Mouse (Mus musculus): Measurements from ENCODE around the gene Fam163b. TPM values are rescaled to one million over a fixed set of nuclear protein-coding genes. Genes with fewer than 3 reads are reported as not detected.

The Fam163b gene
- polyA plus RNA-seq (2015; fragmentation: Nextera tagmentation; extraction: Ambion mirVana): 19.7 and 21.8 TPM in 2 replicates

GRCm38 (mm10) chr2:27141950-27142693, at the start of gene Fam163b:
Gene Fam163b (minus strand): TSS chr2:27142491.

GRCm38 (mm10) chr2:27164796-27165590, 22.7 kb upstream of the Fam163b start, which contains the start of gene Dbh:
Gene Dbh (plus strand): TSS chr2:27165233.

GRCm38 (mm10) chr2:27079152-27079584, 63.1 kb downstream of the Fam163b start, which contains the start of gene Adamtsl2:
Gene Adamtsl2 (plus strand): TSS chr2:27079379.

GRCm38 (mm10) chr2:27071978-27072377, 70.3 kb downstream of the Fam163b start, which contains the start of gene Mymk:
Gene Mymk (minus strand): TSS chr2:27072179.

Other genes starting within 250 kb of the Fam163b start
- 21.4 and 24.1 TPM in 2 replicates for gene Surf6, start 239.6 kb downstream of the Fam163b start, polyA plus RNA-seq (2015; fragmentation: Nextera tagmentation; extraction: Ambion mirVana)
- 87.1 and 97.3 TPM in 2 replicates for gene Med22, start 231.8 kb downstream of the Fam163b start, polyA plus RNA-seq (2015; fragmentation: Nextera tagmentation; extraction: Ambion mirVana)
- 397 and 408 TPM in 2 replicates for gene Rpl7a, start 231.7 kb downstream of the Fam163b start, polyA plus RNA-seq (2015; fragmentation: Nextera tagmentation; extraction: Ambion mirVana)
- 52.4 and 56.1 TPM in 2 replicates for gene Surf2, start 226.1 kb downstream of the Fam163b start, polyA plus RNA-seq (2015; fragmentation: Nextera tagmentation; extraction: Ambion mirVana)
- 119 and 120 TPM in 2 replicates for gene Surf1, start 226.0 kb downstream of the Fam163b start, polyA plus RNA-seq (2015; fragmentation: Nextera tagmentation; extraction: Ambion mirVana)
- 102 and 103 TPM in 2 replicates for gene Surf4, start 208.6 kb downstream of the Fam163b start, polyA plus RNA-seq (2015; fragmentation: Nextera tagmentation; extraction: Ambion mirVana)
- 0.06 and 0.68 TPM in 2 replicates for gene Stkld1, start 208.4 kb downstream of the Fam163b start, polyA plus RNA-seq (2015; fragmentation: Nextera tagmentation; extraction: Ambion mirVana)
- gene Rexo4, start 178.1 kb downstream of the Fam163b start, polyA plus RNA-seq (2015; fragmentation: Nextera tagmentation; extraction: Ambion mirVana): 29.3 and 30.3 TPM in 2 replicates
- gene Adamts13, start 169.1 kb downstream of the Fam163b start, polyA plus RNA-seq (2015; fragmentation: Nextera tagmentation; extraction: Ambion mirVana): 0.05 and 0.59 TPM in 2 replicates
- 85.5 and 93.0 TPM in 2 replicates for gene Cacfd1, start 132.6 kb downstream of the Fam163b start, polyA plus RNA-seq (2015; fragmentation: Nextera tagmentation; extraction: Ambion mirVana)
- 23.8 and 25.0 TPM in 2 replicates for gene Slc2a6, start 114.5 kb downstream of the Fam163b start, polyA plus RNA-seq (2015; fragmentation: Nextera tagmentation; extraction: Ambion mirVana)
- not detected in 2 replicates for gene Mymk, start 70.3 kb downstream of the Fam163b start, polyA plus RNA-seq (2015; fragmentation: Nextera tagmentation; extraction: Ambion mirVana)
- 4.7 and 4.9 TPM in 2 replicates for gene Adamtsl2, start 63.1 kb downstream of the Fam163b start, polyA plus RNA-seq (2015; fragmentation: Nextera tagmentation; extraction: Ambion mirVana)
- gene Dbh, start 22.7 kb upstream of the Fam163b start, polyA plus RNA-seq (2015; fragmentation: Nextera tagmentation; extraction: Ambion mirVana): 0.11 and 0.17 TPM in 2 replicates
- 9.7 and 10.4 TPM in 2 replicates for gene Sardh, start 105.8 kb upstream of the Fam163b start, polyA plus RNA-seq (2015; fragmentation: Nextera tagmentation; extraction: Ambion mirVana)

Measured in neural tube, postnatal 0 days (tissue).